Mouse (Mus musculus) midbrain, postnatal 0 days (tissue): Measurements from ENCODE around the gene Smad3. TPM values are rescaled to one million over a fixed set of nuclear protein-coding genes. Genes with fewer than 3 reads are reported as not detected.

ENCODE experiments used
- ATAC-seq: fragments of 200-750 bp; cut with Nextera tagmentation; 2 replicates; pipeline ENCODE4 v1.8.0; 2017; ENCODE audit warnings: moderate number of reproducible peaks, mild to moderate bottlenecking, moderate TSS enrichment, moderate library complexity; ENCODE audit not compliant: low FRiP score
- DNase-seq: peaks from one replicate; pipeline ENCODE4 v3.0.0-alpha.2; 2015; ENCODE audit warnings: low spot score
- H3K27ac ChIP-seq: fragments of 300-500 bp; sonication (generic); 2 replicates; pipeline ENCODE4 v1.5.1; 2014; ENCODE audit warnings: low read depth, mild to moderate bottlenecking, low read length, mixed read lengths
- H3K27me3 ChIP-seq: fragments of 300-500 bp; sonication (generic); 2 replicates; pipeline ENCODE4 v1.6.1; 2014; ENCODE audit warnings: low read length, control low read depth, mixed read lengths; ENCODE audit not compliant: insufficient read depth
- H3K36me3 ChIP-seq: fragments of 300-500 bp; sonication (generic); 2 replicates; pipeline ENCODE4 v1.6.1; 2014; ENCODE audit warnings: low read length, control low read depth, mixed read lengths; ENCODE audit not compliant: insufficient read depth
- H3K4me1 ChIP-seq: fragments of 300-500 bp; sonication (generic); 2 replicates; pipeline ENCODE4 v1.6.1; 2014; ENCODE audit warnings: mild to moderate bottlenecking, control low read depth, antibody characterized with exemption, low read length, mixed read lengths; ENCODE audit not compliant: insufficient read depth
- H3K4me2 ChIP-seq: fragments of 300-500 bp; sonication (generic); 2 replicates; pipeline ENCODE4 v1.6.1; 2014; ENCODE audit warnings: low read depth, mild to moderate bottlenecking, low read length, mixed read lengths; ENCODE audit not compliant: poor library complexity, severe bottlenecking
- H3K4me3 ChIP-seq: fragments of 300-500 bp; sonication (generic); 2 replicates; pipeline ENCODE4 v1.5.1; 2014; ENCODE audit warnings: low read depth, mild to moderate bottlenecking, low read length, moderate library complexity
- H3K9ac ChIP-seq: fragments of 300-500 bp; sonication (generic); replicated peaks from 2 replicates; pipeline ENCODE4 v1.6.1; 2014; ENCODE audit warnings: mild to moderate bottlenecking, low read length, moderate library complexity, mixed read lengths; ENCODE audit not compliant: poor library complexity, severe bottlenecking
- H3K9me3 ChIP-seq: fragments of 300-500 bp; sonication (generic); 2 replicates; pipeline ENCODE4 v1.6.1; 2016; ENCODE audit warnings: low read length, control low read depth
- CTCF ChIP-seq: IDR thresholded peaks from 2 replicates; pipeline ENCODE4 v1.5.1; 2016; ENCODE audit warnings: antibody characterized with exemption, mild to moderate bottlenecking
- WGBS: fragments of 180-500 bp; shearing (Covaris S2); extraction: QIAGEN DNeasy Blood & Tissue Kit; methylation state at CpG from one replicate; pipeline ENCODE4 v1.1.7; 2014; 5-methylcytosine and 5-hydroxymethylcytosine counted together
- polyA plus RNA-seq: library from polyadenylated mRNA; unstranded; fragments of >200 nt; fragmentation: Nextera tagmentation; extraction: Ambion mirVana; gene quantifications from 2 replicates; pipeline ENCODE4 v1.2.1, GENCODE M21; 2015
- total RNA-seq: library from RNA; depleted of rRNA; stranded (reverse); fragments of >200 nt; gene quantifications from 2 replicates; pipeline ENCODE4 v1.2.3, GENCODE M21; 2014

Smad3 gene
- total and polyA plus RNA-seq, 2 experiments from 2014 or later: 4.0 to 20.6 TPM

DNA sequence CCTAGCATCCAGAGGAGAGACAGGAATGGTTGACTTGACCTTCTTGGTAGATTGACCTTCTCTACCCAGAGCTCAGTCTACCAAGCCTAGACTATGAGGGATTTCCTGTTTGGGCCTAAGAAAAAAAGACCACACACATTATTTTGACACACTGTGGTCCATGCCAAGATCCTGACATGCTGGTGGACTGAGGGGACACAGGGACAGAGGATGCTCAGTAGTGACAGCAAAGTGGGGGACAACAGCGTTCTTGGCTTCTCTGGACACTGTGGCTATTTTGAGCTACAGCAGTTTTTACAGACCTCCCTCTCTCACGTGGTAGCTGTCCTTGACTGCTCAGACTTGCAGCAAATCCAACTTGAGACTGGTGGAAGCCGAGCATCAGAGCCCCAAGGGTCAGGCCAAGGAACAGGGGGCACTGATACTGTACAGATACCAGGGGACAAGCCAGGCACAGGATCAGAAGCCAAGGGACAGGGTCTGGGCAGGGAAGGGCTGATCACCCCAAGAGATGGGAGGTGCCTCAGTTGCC lies 40.3 kb downstream of the Smad3 start:
- no peak for ATAC-seq
- Histone ChIP-seq H3K27ac (no peak overlapping the region), H3K4me2 (no peak overlapping the region), H3K4me1 (0 out of 2 replicates have a peak, but pooled peaks cover 2% of the 10 kb centered on the region), H3K4me3 (no peak overlapping the region), H3K9me3 (no peaks in the 10 kb centered on the region), H3K27me3 (no peaks in the 10 kb centered on the region), H3K9ac (no peak overlapping the region), H3K36me3 (no peaks in the 10 kb centered on the region)
- 77% methylated on average over 3 of the region's 3 CpGs for WGBS
- no peak for DNase-seq
- no peak for TF ChIP-seq CTCF

DNA sequence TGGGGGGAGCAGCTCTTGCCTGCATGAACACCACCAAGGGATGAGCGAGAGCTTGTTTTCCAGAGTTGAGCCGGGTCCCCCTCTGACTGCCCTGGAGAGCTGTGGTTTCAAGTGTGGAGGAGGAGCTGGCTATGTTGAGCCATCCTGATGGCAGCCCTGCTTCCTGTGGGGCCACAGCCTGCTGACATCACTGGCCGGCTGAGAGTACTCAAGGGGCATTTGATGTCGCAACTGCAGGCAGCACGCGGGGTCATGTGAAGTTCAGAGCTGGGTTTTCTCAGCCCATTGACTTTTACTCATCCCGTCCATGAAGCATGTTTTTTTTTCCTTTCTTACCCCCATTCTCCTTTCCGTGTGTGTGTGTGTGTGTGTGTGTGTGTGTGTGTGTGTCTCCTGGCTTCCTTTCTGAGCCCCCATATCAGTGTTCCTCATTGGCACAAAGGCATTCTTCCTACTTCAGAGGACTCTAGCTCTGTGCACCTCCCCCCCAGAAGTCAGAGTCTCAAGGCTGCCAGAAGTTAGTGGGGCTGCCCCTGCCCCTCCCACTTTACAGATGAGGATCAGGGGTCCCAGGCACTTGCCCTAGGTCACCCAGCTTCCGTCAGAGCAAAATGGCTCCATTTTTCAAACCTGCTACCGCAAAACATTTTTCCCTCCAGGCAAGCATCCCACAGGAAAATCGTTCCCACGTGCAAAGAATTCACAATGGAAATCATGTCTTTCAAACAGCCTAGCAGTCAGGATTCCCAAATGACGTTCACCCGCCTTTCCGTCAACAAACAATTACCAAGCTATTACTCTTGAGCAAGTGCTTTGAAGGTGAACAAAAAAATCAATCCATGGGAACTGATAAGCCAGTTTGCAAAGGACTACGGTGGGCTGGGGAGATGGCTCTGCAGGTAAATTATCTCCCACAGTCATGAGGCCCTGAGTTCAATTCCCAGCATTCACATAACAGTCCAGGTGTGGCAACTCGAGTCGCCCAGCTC lies 41.4 kb downstream of the Smad3 start:
- H3K4me1 ChIP-seq: 0 out of 2 replicates have a peak, but pooled peaks cover 2% of the 10 kb centered on the region
- H3K9me3 ChIP-seq: no peaks in the 10 kb centered on the region
- ATAC-seq (no peak), DNase-seq (no peak)
- H3K36me3 ChIP-seq: no peaks in the 10 kb centered on the region
- no peak overlapping the region for H3K4me2 ChIP-seq
- H3K27me3 ChIP-seq: no peaks in the 10 kb centered on the region
- 43% methylated on average over 18 of the region's 18 CpGs for WGBS
- no peak overlapping the region for H3K4me3 ChIP-seq
- TF ChIP-seq CTCF: no peak
- no peak overlapping the region for H3K27ac ChIP-seq
- H3K9ac ChIP-seq: no peak overlapping the region

DNA sequence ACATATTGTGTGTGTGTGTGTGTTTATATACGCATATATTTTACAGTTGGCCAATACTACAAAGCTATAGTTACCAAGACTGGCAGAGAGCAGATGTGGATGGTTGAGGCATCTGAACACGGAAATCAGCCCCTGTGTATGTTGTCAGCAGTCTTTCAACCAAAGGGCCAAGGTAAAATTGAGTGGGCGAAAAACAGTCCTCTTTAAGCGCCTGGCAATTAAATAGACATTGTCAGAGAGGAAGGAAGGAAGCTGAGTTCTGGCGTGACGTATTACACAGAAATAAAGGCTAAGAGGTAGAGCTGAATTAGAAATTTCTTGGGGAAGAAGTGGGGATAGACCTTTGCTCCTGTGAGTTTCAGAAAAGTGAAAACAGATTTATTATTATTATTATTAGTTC lies 43.2 kb downstream of the Smad3 start:
- no peak overlapping the region for H3K4me3 ChIP-seq
- H3K27me3 ChIP-seq: no peaks in the 10 kb centered on the region
- no peaks in the 10 kb centered on the region for H3K9me3 ChIP-seq
- no peak overlapping the region for H3K27ac ChIP-seq
- no peak for DNase-seq
- H3K4me1 ChIP-seq: 0 out of 2 replicates have a peak, but pooled peaks cover 2% of the 10 kb centered on the region
- TF ChIP-seq CTCF: no peak
- no peak for ATAC-seq
- H3K9ac ChIP-seq: no peak overlapping the region
- WGBS: 83% methylated on average over 6 of the region's 6 CpGs
- H3K36me3 ChIP-seq: no peaks in the 10 kb centered on the region
- no peak overlapping the region for H3K4me2 ChIP-seq

DNA sequence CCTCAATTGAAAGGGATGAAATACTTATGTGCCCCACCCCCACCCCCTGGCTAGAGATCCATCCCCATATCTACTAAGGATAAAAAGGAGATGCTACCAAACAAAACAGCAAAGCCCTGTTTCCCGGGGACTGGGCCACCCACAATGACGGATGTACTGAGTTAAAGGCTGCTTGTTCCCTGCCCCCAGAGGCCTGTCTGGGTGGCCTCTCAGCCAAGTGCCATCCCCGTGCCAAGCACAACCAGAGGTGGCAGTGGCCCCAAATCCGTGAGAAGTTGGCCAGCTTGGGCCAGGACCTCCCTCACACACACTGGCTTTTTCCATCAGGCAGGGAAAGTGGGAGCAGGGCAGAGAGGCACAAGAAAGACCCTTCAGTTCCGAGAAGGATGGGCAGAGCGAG lies 45.0 kb downstream of the Smad3 start:
- Histone ChIP-seq H3K4me3 (no peak overlapping the region), H3K27ac (no peak overlapping the region), H3K4me2 (no peak overlapping the region), H3K9ac (no peak overlapping the region), H3K27me3 (no peaks in the 10 kb centered on the region), H3K36me3 (no peaks in the 10 kb centered on the region), H3K9me3 (no peaks in the 10 kb centered on the region), H3K4me1 (0 out of 2 replicates have a peak, but pooled peaks cover 2% of the 10 kb centered on the region)
- TF ChIP-seq CTCF: no peak
- ATAC-seq (peak; percentile 75), DNase-seq (peak; percentile 75)
- 48% methylated on average over 6 of the region's 6 CpGs for WGBS

DNA sequence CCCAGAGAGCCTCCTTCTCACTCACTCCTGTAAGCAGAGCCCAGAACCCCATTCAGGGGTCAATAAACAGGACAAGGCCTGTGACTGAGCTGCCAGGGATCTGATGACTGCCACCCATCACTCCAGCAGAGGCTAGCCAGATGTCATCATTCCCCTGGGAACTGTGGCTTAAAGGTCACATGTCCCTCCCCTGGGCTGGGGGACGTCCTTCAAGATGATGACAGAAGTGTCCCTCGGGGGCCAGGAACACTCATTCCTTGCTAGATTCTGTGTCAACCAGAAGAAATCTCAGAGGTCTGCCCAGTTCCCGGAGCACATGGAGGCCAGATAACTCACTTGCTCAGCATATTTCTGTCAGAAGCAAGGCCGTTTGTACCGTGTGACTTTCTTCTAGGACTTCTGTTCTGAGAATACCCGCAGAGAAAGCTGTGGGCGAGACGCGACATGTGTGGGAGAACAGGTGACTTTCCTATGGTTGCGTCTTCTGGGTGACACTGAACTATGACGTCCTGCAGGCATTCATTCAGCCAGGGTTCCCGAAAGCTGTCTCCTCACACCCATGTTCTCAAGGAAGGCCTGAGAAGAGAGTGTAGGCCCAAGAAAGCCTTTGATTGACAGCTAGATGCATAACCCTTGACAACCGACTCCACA lies 46.1 kb downstream of the Smad3 start:
- Histone ChIP-seq H3K27ac (no peak overlapping the region), H3K4me1 (no peaks in the 10 kb centered on the region), H3K9ac (no peak overlapping the region), H3K4me2 (no peak overlapping the region), H3K36me3 (no peaks in the 10 kb centered on the region), H3K4me3 (no peak overlapping the region), H3K27me3 (no peaks in the 10 kb centered on the region), H3K9me3 (no peaks in the 10 kb centered on the region)
- no peak for ATAC-seq
- no peak for TF ChIP-seq CTCF
- DNase-seq: no peak
- WGBS: 78% methylated on average over 13 of the region's 13 CpGs

DNA sequence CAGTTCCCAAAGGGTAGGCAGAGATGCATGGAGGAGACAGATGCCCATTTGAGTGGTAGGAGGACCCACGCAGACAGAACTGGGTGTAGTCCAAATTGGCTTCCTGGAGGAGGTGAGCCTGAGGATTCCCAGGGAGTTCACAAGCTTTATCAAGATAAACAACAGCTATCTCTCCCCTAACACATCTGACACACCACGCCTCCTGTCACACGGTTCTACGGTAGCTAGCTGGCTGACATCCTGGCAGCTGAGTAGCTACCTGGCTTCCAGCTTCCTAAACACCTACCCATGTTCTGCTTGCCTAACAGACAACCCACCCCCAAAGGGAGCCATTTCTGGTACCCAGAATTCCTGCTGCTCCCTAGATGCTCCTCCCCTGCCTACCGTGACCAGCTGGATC lies 47.9 kb downstream of the Smad3 start:
- no peak for ATAC-seq
- H3K27ac ChIP-seq: no peak overlapping the region
- TF ChIP-seq CTCF: no peak

More for the DNA sequence above, 47.9 kb downstream of the Smad3 start:
- Histone ChIP-seq H3K4me2 (no peak overlapping the region), H3K9ac (no peak overlapping the region), H3K36me3 (no peaks in the 10 kb centered on the region), H3K4me3 (no peak overlapping the region), H3K4me1 (peaks cover 6% of the 10 kb centered on the region; the same call in 1 of the 2 replicates), H3K9me3 (no peaks in the 10 kb centered on the region), H3K27me3 (no peaks in the 10 kb centered on the region)
- DNase-seq: no peak
- WGBS: 97% methylated on average over 5 of the region's 5 CpGs
